Mouse (Mus musculus) lung, postnatal 4 days (tissue): Measurements from ENCODE around the gene Hoxb7.
A peak's percentile ranks its signal among the peaks of the same experiment; 100 is the strongest.

Experiments used
- DNase-seq, 2 experiments: peaks; one replicate each; pipeline ENCODE4 v3.0.0; 2021

The Hoxb7 gene

GRCm38 (mm10) chr11:96286739-96287385 lies 439 bp downstream of the Hoxb7 start:
- no peak for DNase-seq

- no peak for DNase-seq
Observed at GRCm38 (mm10) chr11:96287411-96287810, 988 bp downstream of the Hoxb7 start.

GRCm38 (mm10) chr11:96288455-96289221 lies 2.2 kb downstream of the Hoxb7 start:
- no peak for DNase-seq

GRCm38 (mm10) chr11:96289293-96289692 lies 2.9 kb downstream of the Hoxb7 start:
- DNase-seq, result no peak

- DNase-seq, result no peak
Observed at GRCm38 (mm10) chr11:96289837-96290236, 3.4 kb downstream of the Hoxb7 start.

- no peak for DNase-seq
Observed at GRCm38 (mm10) chr11:96290705-96291355, 4.4 kb downstream of the Hoxb7 start.

GRCm38 (mm10) chr11:96291681-96292564 lies 5.5 kb downstream of the Hoxb7 start, which contains the start of gene Hoxb6:
Hoxb6 (plus strand) TSS chr11:96292476.
- DNase-seq, result no peak

GRCm38 (mm10) chr11:96292565-96293301 lies 6.3 kb downstream of the Hoxb7 start:
- no peak for DNase-seq

GRCm38 (mm10) chr11:96293302-96293921 lies 7.0 kb downstream of the Hoxb7 start:
- DNase-seq, result no peak

- peak; percentile 78 to 86 for DNase-seq
Observed at GRCm38 (mm10) chr11:96294245-96295091, 8.0 kb downstream of the Hoxb7 start.

- no peak for DNase-seq
Observed at GRCm38 (mm10) chr11:96295092-96295835, 8.8 kb downstream of the Hoxb7 start.

GRCm38 (mm10) chr11:96296997-96297396 lies 10.6 kb downstream of the Hoxb7 start:
- DNase-seq, result no peak

- no peak for DNase-seq
Observed at GRCm38 (mm10) chr11:96297428-96297827, 11.0 kb downstream of the Hoxb7 start.

- DNase-seq, result no peak
Observed at GRCm38 (mm10) chr11:96297968-96298635, 11.7 kb downstream of the Hoxb7 start.

- peak; percentile 68 to 83 for DNase-seq
Observed at GRCm38 (mm10) chr11:96298895-96299667, 12.7 kb downstream of the Hoxb7 start.

GRCm38 (mm10) chr11:96299781-96300180 lies 13.4 kb downstream of the Hoxb7 start:
- DNase-seq, result no peak

GRCm38 (mm10) chr11:96300354-96301063 lies 14.1 kb downstream of the Hoxb7 start:
- no peak for DNase-seq

- no peak for DNase-seq
Observed at GRCm38 (mm10) chr11:96301064-96301431, 14.6 kb downstream of the Hoxb7 start.
